Mouse (Mus musculus) kidney, postnatal 0 days (tissue): ENCODE measurements at regions not wholly inside any gene's neighbourhood (a gene's known extent, or its start where the extent isn't known, plus 50 kb on each side); places are given as distances from the start of the nearest gene placed in this dataset.

Source experiments
- ATAC-seq: fragments of 200-750 bp; cut with Nextera tagmentation; replicated peaks from 2 replicates; pipeline ENCODE4 v1.8.0; 2017; ENCODE audit warnings: low read depth, moderate number of reproducible peaks, moderate TSS enrichment, moderate library complexity; ENCODE audit not compliant: low FRiP score
- DNase-seq: peaks from one replicate; pipeline ENCODE4 v3.0.0-alpha.2; 2016; ENCODE audit warnings: low spot score
- H3K27ac ChIP-seq: fragments of 300-500 bp; sonication (generic); 2 replicates; pipeline ENCODE4 v1.5.1; 2014; ENCODE audit warnings: mild to moderate bottlenecking
- H3K27me3 ChIP-seq: fragments of 300-500 bp; sonication (generic); 2 replicates; pipeline ENCODE4 v1.6.1; 2014; ENCODE audit warnings: low read length, mixed read lengths; ENCODE audit not compliant: insufficient read depth
- H3K36me3 ChIP-seq: fragments of 300-500 bp; sonication (generic); 2 replicates; pipeline ENCODE4 v1.6.1; 2014; ENCODE audit warnings: low read length, mixed read lengths; ENCODE audit not compliant: insufficient read depth
- H3K4me1 ChIP-seq: fragments of 300-500 bp; sonication (generic); replicated peaks from 2 replicates; pipeline ENCODE4 v1.6.1; 2014; ENCODE audit warnings: antibody characterized with exemption, low read length, mixed read lengths; ENCODE audit not compliant: insufficient read depth
- H3K4me2 ChIP-seq: fragments of 300-500 bp; sonication (generic); 2 replicates; pipeline ENCODE4 v1.6.1; 2014; ENCODE audit warnings: mild to moderate bottlenecking, low read length, moderate library complexity, mixed read lengths
- H3K4me3 ChIP-seq: fragments of 300-500 bp; sonication (generic); replicated peaks from 2 replicates; pipeline ENCODE4 v1.5.1; 2014; ENCODE audit warnings: low read depth, low read length
- H3K9ac ChIP-seq: fragments of 300-500 bp; sonication (generic); 2 replicates; pipeline ENCODE4 v1.6.1; 2014; ENCODE audit warnings: low read depth, low read length
- H3K9me3 ChIP-seq: fragments of 300-500 bp; sonication (generic); replicated peaks from 2 replicates; pipeline ENCODE4 v1.6.1; 2016; ENCODE audit warnings: low read length, inconsistent platforms, mixed read lengths
- CTCF ChIP-seq: IDR thresholded peaks from 2 replicates; pipeline ENCODE4 v1.5.1; 2016; ENCODE audit warnings: antibody characterized with exemption, low read depth, mild to moderate bottlenecking, moderate library complexity
- WGBS: fragments of 180-500 bp; shearing (Covaris S2); extraction: QIAGEN DNeasy Blood & Tissue Kit; methylation state at CpG from one replicate; pipeline ENCODE4 v1.1.7; 2014; 5-methylcytosine and 5-hydroxymethylcytosine counted together

DNA sequence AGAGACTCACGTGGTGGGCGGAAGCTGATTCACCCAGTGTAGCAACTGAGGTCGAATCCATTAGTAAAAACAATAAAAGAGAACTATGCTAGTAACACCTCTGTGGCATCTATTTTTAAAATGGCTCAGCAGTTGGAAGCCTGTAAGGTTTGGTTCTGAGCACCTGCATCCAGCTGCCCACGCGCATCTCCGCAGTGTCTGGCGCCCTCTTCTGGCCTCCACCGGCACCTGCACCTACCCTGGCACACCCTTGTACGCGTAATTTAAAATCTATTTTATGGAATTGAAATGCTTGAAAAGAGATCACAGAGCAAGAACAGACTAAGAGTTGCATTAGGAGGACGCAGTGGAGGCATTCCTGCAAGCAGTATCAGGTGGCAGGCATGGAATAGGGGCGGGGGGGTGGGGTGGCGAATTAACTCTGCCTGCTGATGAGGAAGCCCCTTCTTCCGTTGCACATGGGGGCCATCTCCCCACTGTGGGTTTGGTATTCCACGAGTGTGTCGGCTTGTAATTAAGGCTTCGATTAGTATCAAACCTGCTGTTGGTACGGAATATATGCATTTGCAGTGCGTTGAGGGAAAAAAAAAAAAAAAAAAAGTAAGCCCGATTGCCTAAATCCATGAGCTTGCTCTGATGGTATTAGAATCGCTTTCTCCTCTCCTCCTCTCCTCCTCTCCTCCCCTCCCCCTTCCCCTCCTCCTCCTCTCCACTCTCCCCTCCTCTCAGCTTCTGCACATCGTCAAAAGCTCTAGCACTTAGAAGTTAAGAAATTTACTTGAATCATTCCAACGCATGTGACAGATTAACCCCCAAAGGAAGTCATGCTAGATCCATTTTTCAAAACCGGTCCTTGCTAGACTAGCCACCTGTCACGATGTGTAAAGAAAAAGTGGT, 221.7 kb downstream of the Atp23 start:
- H3K27ac ChIP-seq = no peak overlapping the region
- H3K4me3 ChIP-seq = no peak overlapping the region
- ATAC-seq (no peak), DNase-seq (no peak)
- no peak overlapping the region for H3K9ac ChIP-seq
- 29% methylated on average over 25 of the region's 25 CpGs for WGBS
- no peaks in the 10 kb centered on the region for H3K27me3 ChIP-seq
- H3K4me1 ChIP-seq = no peaks in the 10 kb centered on the region
- no peak overlapping the region for H3K4me2 ChIP-seq
- no peaks in the 10 kb centered on the region for H3K36me3 ChIP-seq
- peak; percentile 40 for TF ChIP-seq CTCF
- no peaks in the 10 kb centered on the region for H3K9me3 ChIP-seq

- no peak for ATAC-seq
- no peak overlapping the region for H3K9ac ChIP-seq
- no peaks in the 10 kb centered on the region for H3K36me3 ChIP-seq
- TF ChIP-seq CTCF = no peak
- no peaks in the 10 kb centered on the region for H3K9me3 ChIP-seq
- no peak overlapping the region for H3K27ac ChIP-seq
- WGBS = 57% methylated on average over 5 of the region's 5 CpGs
- H3K4me2 ChIP-seq = no peak overlapping the region
- no peaks in the 10 kb centered on the region for H3K27me3 ChIP-seq
- no peak for DNase-seq
- no peak overlapping the region for H3K4me3 ChIP-seq
- no peaks in the 10 kb centered on the region for H3K4me1 ChIP-seq
Observed at GRCm38 (mm10) chr10:126673437-126673836, 227.7 kb downstream of the Atp23 start.

DNA sequence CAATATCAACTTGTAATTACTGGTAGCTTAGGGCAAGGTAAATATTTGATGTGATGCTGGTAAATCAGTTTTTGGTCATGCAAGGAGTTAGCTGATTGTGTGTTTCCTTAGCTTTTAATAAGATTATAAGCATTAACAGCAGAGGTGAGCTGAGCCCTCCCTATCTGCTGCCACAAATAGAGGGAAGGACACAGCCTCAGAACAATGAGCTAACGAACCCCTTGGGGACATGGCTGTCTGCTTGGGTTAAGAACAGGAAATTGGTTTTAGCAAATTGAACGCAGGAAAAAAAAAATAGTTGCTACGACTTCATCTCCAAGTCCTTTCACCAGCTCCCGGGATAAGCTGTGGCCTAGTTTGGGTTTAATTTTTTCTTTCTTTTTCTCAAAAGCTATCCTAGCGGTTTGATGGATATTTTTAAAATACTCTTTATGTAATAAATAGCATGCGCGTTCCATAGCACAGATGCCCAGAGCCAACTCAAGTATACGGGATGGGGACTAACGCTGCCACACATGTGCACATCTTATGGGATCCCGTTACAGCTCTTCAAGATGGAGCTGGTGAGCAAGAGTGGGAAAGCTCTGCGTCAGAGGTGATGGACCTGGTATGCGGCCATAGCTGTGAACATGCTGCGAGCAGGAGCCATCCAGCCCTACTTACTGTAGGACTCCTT, 236.6 kb downstream of the Atp23 start:
- no peaks in the 10 kb centered on the region for H3K36me3 ChIP-seq
- no peak for DNase-seq
- no peak overlapping the region for H3K27ac ChIP-seq
- no peak overlapping the region for H3K9ac ChIP-seq
- no peak for ATAC-seq
- H3K27me3 ChIP-seq = no peaks in the 10 kb centered on the region
- no peak for TF ChIP-seq CTCF
- H3K4me3 ChIP-seq = no peak overlapping the region
- no peak overlapping the region for H3K4me2 ChIP-seq
- no peaks in the 10 kb centered on the region for H3K9me3 ChIP-seq
- 84% methylated on average over 13 of the region's 13 CpGs for WGBS
- no peaks in the 10 kb centered on the region for H3K4me1 ChIP-seq

DNA sequence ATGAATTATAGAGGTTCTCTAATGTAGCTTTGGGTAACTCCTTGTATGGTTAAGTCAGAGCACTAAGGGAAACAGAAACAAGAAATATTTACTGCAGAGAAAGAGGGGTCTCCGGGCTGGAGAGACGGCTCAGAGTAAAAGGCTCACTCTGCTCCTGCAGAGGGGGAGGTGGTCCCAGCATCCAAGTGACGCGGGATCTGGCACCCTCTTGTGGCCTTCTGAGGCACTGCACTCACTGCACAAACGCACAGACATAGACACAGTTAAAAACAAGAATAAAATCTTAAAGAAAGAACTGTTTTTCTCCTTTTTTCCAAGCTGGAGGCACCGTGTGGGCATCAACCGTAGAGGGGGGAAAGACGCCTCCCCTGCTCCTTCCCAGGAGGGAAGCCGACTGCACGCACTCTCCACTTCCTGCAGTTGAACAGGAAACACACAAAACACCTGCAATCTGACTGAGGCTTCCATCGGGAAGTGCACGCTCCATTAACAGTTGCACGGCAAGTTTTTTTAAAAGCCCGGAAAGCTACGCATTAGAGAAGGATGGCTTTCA, 237.6 kb downstream of the Atp23 start:
- H3K4me3 ChIP-seq = no peak overlapping the region
- peak; percentile 54 for TF ChIP-seq CTCF
- ATAC-seq (no peak), DNase-seq (no peak)
- 68% methylated on average over 15 of the region's 15 CpGs for WGBS
- H3K4me2 ChIP-seq = no peak overlapping the region
- no peak overlapping the region for H3K9ac ChIP-seq
- H3K4me1 ChIP-seq = no peaks in the 10 kb centered on the region
- H3K27me3 ChIP-seq = no peaks in the 10 kb centered on the region
- H3K9me3 ChIP-seq = no peaks in the 10 kb centered on the region
- no peaks in the 10 kb centered on the region for H3K36me3 ChIP-seq
- no peak overlapping the region for H3K27ac ChIP-seq

DNA sequence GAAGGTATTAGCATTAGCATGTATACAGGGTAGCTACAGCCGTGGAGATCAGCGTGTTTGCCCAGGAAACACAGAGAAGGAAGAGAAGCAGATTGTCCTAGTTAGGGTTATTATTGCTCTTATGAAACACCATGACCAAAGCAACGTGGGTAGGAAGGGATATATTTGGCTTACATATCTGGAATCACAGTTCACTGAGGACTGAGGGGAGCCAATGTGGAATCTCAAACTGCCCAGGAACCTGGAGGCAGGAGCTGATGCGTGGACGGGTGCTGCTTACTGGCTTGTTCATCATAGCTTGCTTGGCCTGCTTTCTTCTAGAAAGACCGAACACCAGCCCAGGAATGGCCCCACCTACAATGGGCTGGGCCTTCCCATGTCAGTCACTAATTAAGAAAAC, 238.4 kb downstream of the Atp23 start:
- Histone ChIP-seq H3K27me3 (no peaks in the 10 kb centered on the region), H3K9ac (no peak overlapping the region), H3K36me3 (no peaks in the 10 kb centered on the region), H3K4me2 (no peak overlapping the region), H3K4me1 (no peaks in the 10 kb centered on the region), H3K9me3 (no peaks in the 10 kb centered on the region), H3K4me3 (no peak overlapping the region), H3K27ac (no peak overlapping the region)
- TF ChIP-seq CTCF = no peak
- DNase-seq = no peak
- no peak for ATAC-seq
- 92% methylated on average over 6 of the region's 6 CpGs for WGBS

GRCm38 (mm10) chr10:126661095-126661615, 240.0 kb downstream of the Atp23 start:
- no peak for TF ChIP-seq CTCF
- no peaks in the 10 kb centered on the region for H3K4me1 ChIP-seq
- ATAC-seq = no peak
- 68% methylated on average over 5 of the region's 5 CpGs for WGBS
- H3K27ac ChIP-seq = no peak overlapping the region
- DNase-seq = no peak
- no peak overlapping the region for H3K4me2 ChIP-seq
- no peak overlapping the region for H3K4me3 ChIP-seq
- no peaks in the 10 kb centered on the region for H3K27me3 ChIP-seq
- H3K9me3 ChIP-seq = no peaks in the 10 kb centered on the region
- H3K36me3 ChIP-seq = no peaks in the 10 kb centered on the region
- no peak overlapping the region for H3K9ac ChIP-seq
